Mouse (Mus musculus): ENCODE measurements at regions not wholly inside any gene's neighbourhood (a gene's known extent, or its start where the extent isn't known, plus 50 kb on each side); places are given as distances from the start of the nearest gene placed in this dataset.

DNA sequence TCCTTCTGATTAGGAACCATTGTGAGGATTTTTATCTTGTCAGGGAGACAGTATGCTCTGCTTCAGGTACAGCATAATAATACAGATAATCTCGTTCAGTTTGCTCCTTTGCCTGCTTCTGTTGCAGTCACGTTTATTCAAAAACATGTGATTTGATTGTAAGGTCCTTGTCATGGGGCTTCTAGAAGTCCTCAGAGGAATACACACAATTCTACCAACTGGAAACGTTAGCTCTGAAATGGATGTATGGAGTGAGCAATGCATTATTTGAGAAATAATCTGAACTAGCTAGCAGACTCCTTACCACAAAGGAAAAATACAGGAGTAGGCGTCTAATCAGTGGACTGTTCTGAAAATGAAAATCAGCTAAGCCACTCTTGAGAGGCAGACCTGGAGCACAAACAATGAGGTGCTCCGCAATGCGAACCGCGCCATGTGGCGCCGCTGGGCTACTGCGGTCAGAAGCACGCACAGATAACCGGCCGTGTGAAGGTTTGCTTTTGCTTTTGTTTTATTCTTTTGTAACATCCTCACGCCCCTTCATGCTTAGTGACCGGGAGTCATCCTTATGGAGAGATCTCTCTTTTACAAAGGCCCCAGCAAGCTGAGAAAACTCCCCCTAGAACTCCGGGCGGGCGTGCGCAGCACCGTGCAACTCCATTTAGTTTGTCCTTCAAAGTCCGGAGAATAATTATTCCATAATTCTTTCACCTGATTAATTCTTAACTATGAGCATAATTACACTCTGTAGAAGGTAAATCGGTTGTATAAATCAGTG lies 419.7 kb downstream of the Nova1 start:
- TF ChIP-seq CTCF (conservative IDR thresholded peaks at IDR 0.05 in 1 of 2, IDR thresholded peaks at IDR 0.05 in 1 of 2; ENCODE audit: low read depth in 2 of 2, low read length in 2 of 2) (no peak), ZNF384 (IDR thresholded peaks at IDR 0.05; ENCODE audit: low read depth, low read length) (no peak), EP300 (IDR thresholded peaks at IDR 0.05; ENCODE audit: low read length) (no peak), MYC (IDR thresholded peaks at IDR 0.05; ENCODE audit: low read depth, low read length) (no peak), MXI1 (IDR thresholded peaks at IDR 0.05; ENCODE audit: low read depth, low read length) (no peak), HCFC1 (IDR thresholded peaks at IDR 0.05; ENCODE audit: low read depth, low read length) (no peak), RAD21 (IDR thresholded peaks at IDR 0.05; ENCODE audit: low read depth, low read length) (no peak), BHLHE40 (IDR thresholded peaks at IDR 0.05; ENCODE audit: low read depth, low read length) (no peak), SIN3A (IDR thresholded peaks at IDR 0.05; ENCODE audit: low read length) (no peak), POLR2A (IDR thresholded peaks at IDR 0.05; ENCODE audit: low read depth, low read length) (no peak), TCF12 (IDR thresholded peaks at IDR 0.05; ENCODE audit: low read depth, low read length) (no peak)

Measured in CH12.LX (cell line).